Mouse (Mus musculus) kidney, adult 2 months (tissue): ENCODE results near the gene Ankdd1b.

Experiments used
- CTCF ChIP-seq: fragments of 200-500 bp; conservative IDR thresholded peaks from 2 replicates; pipeline ENCODE4 v1.5.1; 2011; ENCODE audit warnings: low read depth, mild to moderate bottlenecking, control low read depth, low read length, moderate library complexity, mixed read lengths; ENCODE audit not compliant: insufficient read depth, insufficient read length
- POLR2A ChIP-seq: fragments of 200-500 bp; IDR thresholded peaks from one replicate; pipeline ENCODE4 v1.6.1; 2011; ENCODE audit warnings: low read depth, low read length, control low read depth

- TF ChIP-seq CTCF (no peak), POLR2A (no peak)
These were observed 69.7 kb downstream of the Ankdd1b start for GRCm38 (mm10) chr13:96401251-96401650.
